In the genomic region with DNA sequence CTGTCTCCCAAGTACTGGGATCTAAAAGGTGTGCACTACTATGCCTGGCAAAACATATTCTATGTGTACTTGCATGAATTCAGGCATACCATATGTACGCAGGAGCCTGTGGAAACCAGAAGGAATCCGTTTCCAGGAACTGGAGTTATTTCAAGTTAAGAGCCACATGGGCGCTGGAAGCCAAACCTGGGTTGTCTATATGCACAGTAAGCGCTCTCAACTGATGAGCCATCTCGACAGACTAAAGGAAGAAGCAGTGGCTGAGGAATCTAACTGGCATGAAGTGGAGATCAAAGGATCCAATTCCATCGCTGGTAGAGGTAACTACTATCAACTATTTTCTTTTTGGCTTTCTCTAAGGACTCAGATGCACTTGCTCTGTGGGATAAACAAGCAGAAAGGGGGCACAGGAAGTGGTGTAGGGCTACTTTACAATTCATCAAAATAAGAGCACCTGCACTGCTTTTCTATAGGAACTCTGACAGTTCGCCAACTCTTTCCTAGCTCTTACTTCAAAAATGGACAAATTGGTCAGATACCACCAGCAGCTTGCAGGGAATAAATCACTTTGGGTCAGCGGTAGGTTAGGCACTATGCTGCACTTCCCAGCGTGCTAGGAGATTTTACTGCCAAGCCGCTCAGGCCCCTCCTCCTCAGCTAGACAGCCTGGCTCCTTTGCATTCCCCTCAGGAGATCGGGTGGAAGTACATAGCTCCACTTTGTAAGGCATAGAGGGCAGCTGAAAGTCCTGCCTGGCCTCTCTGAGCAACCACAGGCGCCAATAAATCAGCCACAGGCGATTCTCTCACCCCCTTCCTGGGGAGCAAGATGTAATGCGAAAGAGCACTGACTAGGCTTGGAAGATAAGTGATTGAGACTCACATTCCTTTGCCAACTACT, we compare ENCODE assay signal across 1 mouse cellular context.
TF ChIP-seq lines count a peak whose summit lies in the region.

No protein-coding gene starts in this region.

TF ChIP-seq in MEL, 35 proteins besides CTCF, POLR2A, EP300 and RAD21:
- TF ChIP-seq TCF12 (IDR thresholded peaks at IDR 0.05; ENCODE audit: low read depth, low read length) (0 out of 2 replicates have a peak, but pooled peaks have one; percentile 3), HCFC1 (IDR thresholded peaks at IDR 0.05; ENCODE audit: low read depth, low read length) (peak; percentile 30; the same call in 1 of the 2 replicates), MEF2A (IDR thresholded peaks at IDR 0.05; ENCODE audit: extremely low read depth, insufficient replicate concordance, low read depth, low read length, poor library complexity, severe bottlenecking) (no peak), USF1 (IDR thresholded peaks at IDR 0.05; ENCODE audit: low read depth, low read length) (no peak), ZKSCAN1 (IDR thresholded peaks at IDR 0.05; ENCODE audit: low read depth, low read length) (no peak), TAL1 (IDR thresholded peaks at IDR 0.05; ENCODE audit: low read length) (no peak), POLR2AphosphoS2 (IDR thresholded peaks at IDR 0.05; ENCODE audit: low read length) (no peak), MAX (IDR thresholded peaks at IDR 0.05; ENCODE audit: low read length) (peak; percentile 40; the same call in 1 of the 2 replicates), MYB (IDR thresholded peaks at IDR 0.05; ENCODE audit: low read depth, low read length) (no peak), ETS1 (IDR thresholded peaks at IDR 0.05; ENCODE audit: low read depth, low read length) (peak; percentile 29; the same call in 1 of the 2 replicates), MXI1 (IDR thresholded peaks at IDR 0.05; ENCODE audit: low read depth, low read length) (peak; percentile 36), ZC3H11A (IDR thresholded peaks at IDR 0.05; ENCODE audit: low read depth, low read length) (no peak), BHLHE40 (IDR thresholded peaks at IDR 0.05; ENCODE audit: borderline replicate concordance, low read depth, low read length) (no peak), UBTF (IDR thresholded peaks at IDR 0.05; ENCODE audit: borderline replicate concordance, insufficient read depth, low read depth, low read length) (no peak), CHD1 (IDR thresholded peaks at IDR 0.05; ENCODE audit: low read depth, low read length) (no peak), TBP (IDR thresholded peaks at IDR 0.05; ENCODE audit: low read depth, low read length) (no peak), ZMIZ1 (IDR thresholded peaks at IDR 0.05; ENCODE audit: low read depth, low read length) (peak; percentile 45; the same call in 1 of the 2 replicates), KAT2A (conservative IDR thresholded peaks at IDR 0.05; ENCODE audit: low read depth, low read length) (no peak), NELFE (IDR thresholded peaks at IDR 0.05; ENCODE audit: low read depth, low read length) (peak; percentile 4; the same call in 1 of the 2 replicates), GATA1 (IDR thresholded peaks at IDR 0.05; ENCODE audit: low read depth, low read length) (no peak), ELF1 (IDR thresholded peaks at IDR 0.05; ENCODE audit: low read depth, low read length) (no peak), E2F4 (IDR thresholded peaks at IDR 0.05; ENCODE audit: borderline replicate concordance, low read depth, low read length) (no peak), SMC3 (IDR thresholded peaks at IDR 0.05; ENCODE audit: low read depth, low read length) (no peak), ZNF384 (IDR thresholded peaks at IDR 0.05; ENCODE audit: low read depth, low read length) (no peak), NRF1 (IDR thresholded peaks at IDR 0.05; ENCODE audit: insufficient read depth, low read depth, low read length, poor library complexity, severe bottlenecking) (no peak), RCOR1 (IDR thresholded peaks at IDR 0.05; ENCODE audit: low read depth, low read length) (no peak), MAFK (IDR thresholded peaks at IDR 0.05; ENCODE audit: borderline replicate concordance, low read depth, low read length) (0 out of 2 replicates have a peak, but pooled peaks have one; percentile 31), MAZ (IDR thresholded peaks at IDR 0.05; ENCODE audit: low read depth, low read length) (0 out of 2 replicates have a peak, but pooled peaks have one; percentile 46), JUND (IDR thresholded peaks at IDR 0.05; ENCODE audit: low read depth, low read length) (no peak), CHD2 (IDR thresholded peaks at IDR 0.05; ENCODE audit: low read length) (no peak), GABPA (IDR thresholded peaks at IDR 0.05; ENCODE audit: low read depth, low read length) (no peak), SIN3A (IDR thresholded peaks at IDR 0.05; ENCODE audit: low read length) (0 out of 2 replicates have a peak, but pooled peaks have one; percentile 26), MYC (IDR thresholded peaks at IDR 0.05; ENCODE audit: low read depth, low read length) (no peak), USF2 (IDR thresholded peaks at IDR 0.05; ENCODE audit: borderline replicate concordance in 1 of 2, insufficient read depth in 1 of 2, low read depth in 1 of 2, low read length in 2 of 2) (no peak), POLR2AphosphoS5 (IDR thresholded peaks at IDR 0.05; ENCODE audit: borderline replicate concordance, low read depth, low read length) (no peak)
TF ChIP-seq in MEL: peak in this region for 10.
